Mouse (Mus musculus) cortical plate, adult 2 months (tissue): Measurements from ENCODE around the gene Abcb4. TPM values are rescaled to one million over a fixed set of nuclear protein-coding genes. Genes with fewer than 3 reads are reported as not detected.
"Not testable (repeated sequence)": the region's sequence is repeated elsewhere in the genome, so short reads cannot be mapped to it uniquely, and the experiment has no call there.

Experiments used
- H3K27ac ChIP-seq: fragments of 200-500 bp; 2 replicates; pipeline ENCODE4 v1.5.1; 2012; ENCODE audit warnings: low read length, control low read depth, inconsistent platforms; ENCODE audit not compliant: insufficient read depth
- H3K4me1 ChIP-seq: fragments of 200-500 bp; 2 replicates; pipeline ENCODE4 v1.6.1; 2011; ENCODE audit warnings: low read length; ENCODE audit not compliant: control insufficient read depth, insufficient read depth
- H3K4me3 ChIP-seq: fragments of 200-500 bp; 2 replicates; pipeline ENCODE4 v1.5.1; 2011; ENCODE audit warnings: mild to moderate bottlenecking, low read length, control low read depth; ENCODE audit not compliant: insufficient read depth
- CTCF ChIP-seq: fragments of 200-500 bp; IDR thresholded peaks from 2 replicates; pipeline ENCODE4 v1.5.1; 2011; ENCODE audit warnings: mild to moderate bottlenecking, control low read depth, low read length; ENCODE audit not compliant: insufficient read depth; ENCODE audit errors: extremely low read depth
- POLR2A ChIP-seq: fragments of 200-500 bp; IDR thresholded peaks from 2 replicates; pipeline ENCODE4 v1.6.1; 2011; ENCODE audit warnings: mild to moderate bottlenecking, low read length, control low read depth; ENCODE audit not compliant: insufficient read depth; ENCODE audit errors: extremely low read depth
- polyA plus RNA-seq: library from polyadenylated mRNA; depleted of rRNA; stranded (reverse); fragments of >200 nt; gene quantifications from 2 replicates; pipeline ENCODE4 v1.2.3, GENCODE M21; 2012; rRNA removed

The Abcb4 gene
- polyA plus RNA-seq, 1 experiment: 3.9 TPM

GRCm38 (mm10) chr5:8995966-8996685 is 102.6 kb downstream of the Abcb4 start:
- TF ChIP-seq POLR2A: no peak
- no peak for TF ChIP-seq CTCF
- no peaks in the 10 kb centered on the region; the same call in 1 of the 2 replicates for H3K4me1 ChIP-seq
- peak overlapping the region; percentile 85 for H3K4me3 ChIP-seq
- H3K27ac ChIP-seq: no peak overlapping the region

GRCm38 (mm10) chr5:8996686-8997512 is 103.4 kb downstream of the Abcb4 start, which contains the start of gene Crot:
Gene Crot, minus strand, starts transcription at chr5:8997324.
- Histone ChIP-seq H3K4me1 (no peaks in the 10 kb centered on the region; the same call in 1 of the 2 replicates), H3K27ac (peak within 1 kb of the TSS; percentile 17; the same call in 1 of the 2 replicates), H3K4me3 (peak within 1 kb of the TSS; percentile 85)
- TF ChIP-seq CTCF (no peak), POLR2A (peak; percentile 71)

GRCm38 (mm10) chr5:8997513-8997895 is 104.0 kb downstream of the Abcb4 start:
- Histone ChIP-seq H3K4me3 (peak overlapping the region; percentile 85), H3K4me1 (no peaks in the 10 kb centered on the region; the same call in 1 of the 2 replicates), H3K27ac (peak overlapping the region; percentile 17; the same call in 1 of the 2 replicates)
- TF ChIP-seq POLR2A (no peak), CTCF (no peak)

- no peak overlapping the region for H3K4me3 ChIP-seq
- H3K27ac ChIP-seq: no peak overlapping the region
- H3K4me1 ChIP-seq: no peaks in the 10 kb centered on the region; the same call in 1 of the 2 replicates
Observed at GRCm38 (mm10) chr5:8999108-8999507, 105.6 kb downstream of the Abcb4 start.

GRCm38 (mm10) chr5:9000006-9000405 is 106.5 kb downstream of the Abcb4 start:
- not testable (repeated sequence) for H3K4me3 ChIP-seq, H3K27ac ChIP-seq

More at GRCm38 (mm10) chr5:8999108-8999507, 105.6 kb downstream of the Abcb4 start:
- TF ChIP-seq POLR2A: no peak
- no peak for TF ChIP-seq CTCF

GRCm38 (mm10) chr5:9006585-9006984 is 113.1 kb downstream of the Abcb4 start:
- not testable (repeated sequence) for H3K4me1 ChIP-seq, H3K27ac ChIP-seq, H3K4me3 ChIP-seq

More at GRCm38 (mm10) chr5:9000006-9000405, 106.5 kb downstream of the Abcb4 start:
- not testable (repeated sequence) for H3K4me1 ChIP-seq

Other genes starting within 250 kb of the Abcb4 start
- 23.5 and 25.1 TPM in 2 replicates for gene Abcb1a, start 233.6 kb upstream of the Abcb4 start, polyA plus RNA-seq
- 2.9 and 3.5 TPM in 2 replicates for gene Abcb1b, start 95.6 kb upstream of the Abcb4 start, polyA plus RNA-seq
- gene Crot, start 103.6 kb downstream of the Abcb4 start, polyA plus RNA-seq: 28.3 and 28.8 TPM in 2 replicates
- 20.0 and 22.7 TPM in 2 replicates for gene Tmem243, start 207.0 kb downstream of the Abcb4 start, polyA plus RNA-seq